Comparison of ENCODE assay signal across 25 mouse cellular contexts in the genomic region with DNA sequence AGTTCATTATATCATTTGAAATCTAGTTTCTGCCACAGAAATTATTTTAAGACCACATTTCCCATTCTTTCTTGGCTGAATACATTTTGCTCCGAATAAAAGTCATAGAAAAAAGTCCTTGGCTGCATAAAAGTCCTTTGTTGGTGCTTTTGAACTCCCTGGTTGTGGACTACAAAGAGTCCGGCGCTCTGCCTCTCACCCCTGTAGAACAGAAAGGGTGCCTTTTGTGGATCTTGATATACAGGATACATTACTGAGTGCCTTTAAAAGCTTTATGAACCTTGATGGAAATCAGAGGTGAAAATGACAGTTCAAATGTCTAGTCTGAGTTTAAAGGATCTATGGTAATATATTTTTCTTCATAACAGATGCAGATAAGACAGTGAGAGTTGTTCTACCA.
DNase-seq lines count a peak whose midpoint lies in the region; ATAC-seq and TF ChIP-seq lines count a peak whose summit lies in the region.
"Had no signal": no experiment of that assay in that cellular context is flagged by ENCODE, and none has a peak within 500 bp of the region (broad histone marks: within the 10 kb centered on the region; RNA-seq: fewer than 3 reads in every experiment).

No protein-coding gene starts in this region.

- H3K9me3 ChIP-seq in forebrain, embryonic 13.5 days (replicated peaks): no peaks in the 10 kb centered on the region
- no peaks in the 10 kb centered on the region for H3K9me3 ChIP-seq in forebrain, postnatal 0 days (ENCODE audit: low read length)
- H3K9me3 ChIP-seq in midbrain, embryonic 15.5 days: no peaks in the 10 kb centered on the region
- H3K9me3 ChIP-seq in midbrain, postnatal 0 days (ENCODE audit: low read length): no peaks in the 10 kb centered on the region
- H3K9me3 ChIP-seq: embryonic facial prominence, embryonic 13.5 days; embryonic facial prominence, embryonic 15.5 days; forebrain, embryonic 10.5 days; forebrain, embryonic 15.5 days; G1E had no signal

- no peak overlapping the region for H3K4me3 ChIP-seq in forebrain, embryonic 13.5 days
- H3K4me3 ChIP-seq in forebrain, postnatal 0 days (ENCODE audit: low read depth, low read length): no peak overlapping the region
- H3K4me3 ChIP-seq in midbrain, embryonic 15.5 days: no peak overlapping the region
- no peak overlapping the region for H3K4me3 ChIP-seq in midbrain, postnatal 0 days (ENCODE audit: low read depth, low read length)
- H3K4me3 ChIP-seq: embryonic facial prominence, embryonic 13.5 days; embryonic facial prominence, embryonic 15.5 days; erythroblast, embryonic 14.5 days; forebrain, embryonic 10.5 days; forebrain, embryonic 15.5 days had no signal

- no peak for DNase-seq in forebrain, postnatal 0 days
- DNase-seq in midbrain, postnatal 0 days (ENCODE audit: low spot score): no peak
- DNase-seq in brain, adult 2 months (ENCODE audit: low read depth, low spot score): peak; percentile 10
- no peak for DNase-seq in gastrocnemius, postnatal 36 days
- DNase-seq: adrenal gland, adult 2 months; adrenal gland, postnatal 10 days; adrenal gland, postnatal 25 days; B cell, adult 2 months; cerebellum, adult 11 months; cerebellum, adult 18-20 months; cerebellum, adult 8-10 months; cerebellum, adult 9-11 months; cerebellum, postnatal 14 days; cerebellum, postnatal 36 days; embryo, embryonic 11 days had no signal

- peak; percentile 51; the same call in 1 of the 2 replicates for ATAC-seq in forebrain, embryonic 13.5 days
- no peak for ATAC-seq in forebrain, postnatal 0 days
- 0 out of 2 replicates have a peak, but pooled peaks have one; percentile 54 for ATAC-seq in midbrain, embryonic 15.5 days (replicated peaks)
- no peak for ATAC-seq in midbrain, postnatal 0 days (ENCODE audit: low FRiP score)
- ATAC-seq: CD4-positive, CD25-positive, alpha-beta regulatory T cell, adult 4 months; forebrain, embryonic 15.5 days had no signal

- no peaks in the 10 kb centered on the region for H3K27me3 ChIP-seq in forebrain, embryonic 13.5 days
- H3K27me3 ChIP-seq in forebrain, postnatal 0 days (ENCODE audit: insufficient read depth, low read length): no peaks in the 10 kb centered on the region
- H3K27me3 ChIP-seq in midbrain, embryonic 15.5 days (replicated peaks): no peaks in the 10 kb centered on the region
- H3K27me3 ChIP-seq in midbrain, postnatal 0 days (ENCODE audit: insufficient read depth, low read length): no peaks in the 10 kb centered on the region
- H3K27me3 ChIP-seq: CH12.LX; embryonic facial prominence, embryonic 13.5 days; embryonic facial prominence, embryonic 15.5 days; forebrain, embryonic 15.5 days had no signal

- WGBS in forebrain, embryonic 13.5 days: 40% methylated on average over 3 of the region's 3 CpGs
- 51% methylated on average over 3 of the region's 3 CpGs for WGBS in forebrain, postnatal 0 days
- whole genome bisulfite sequencing in midbrain, embryonic 15.5 days: 42% methylated on average over 3 of the region's 3 CpGs
- WGBS in midbrain, postnatal 0 days: 42% methylated on average over 3 of the region's 3 CpGs

- no peak overlapping the region for H3K4me2 ChIP-seq in forebrain, embryonic 13.5 days
- H3K4me2 ChIP-seq in forebrain, postnatal 0 days (ENCODE audit: low read depth): no peak overlapping the region
- no peak overlapping the region for H3K4me2 ChIP-seq in midbrain, embryonic 15.5 days
- H3K4me2 ChIP-seq in midbrain, postnatal 0 days (ENCODE audit: low read depth, low read length, poor library complexity, severe bottlenecking): no peak overlapping the region
- H3K4me2 ChIP-seq: embryonic facial prominence, embryonic 13.5 days; embryonic facial prominence, embryonic 15.5 days; forebrain, embryonic 15.5 days had no signal

- H3K4me1 ChIP-seq in forebrain, embryonic 13.5 days: no peaks in the 10 kb centered on the region
- no peaks in the 10 kb centered on the region for H3K4me1 ChIP-seq in forebrain, postnatal 0 days (ENCODE audit: insufficient read depth)
- H3K4me1 ChIP-seq in midbrain, embryonic 15.5 days: no peaks in the 10 kb centered on the region
- no peaks in the 10 kb centered on the region for H3K4me1 ChIP-seq in midbrain, postnatal 0 days (ENCODE audit: insufficient read depth, low read length)
- H3K4me1 ChIP-seq: embryonic facial prominence, embryonic 13.5 days; embryonic facial prominence, embryonic 15.5 days; forebrain, embryonic 10.5 days; forebrain, embryonic 15.5 days had no signal

- H3K27ac ChIP-seq in forebrain, embryonic 13.5 days: no peak overlapping the region
- no peak overlapping the region for H3K27ac ChIP-seq in forebrain, postnatal 0 days (ENCODE audit: low read depth, low read length)
- H3K27ac ChIP-seq in midbrain, embryonic 15.5 days: no peak overlapping the region
- H3K27ac ChIP-seq in midbrain, postnatal 0 days (ENCODE audit: low read depth, low read length): no peak overlapping the region
- H3K27ac ChIP-seq: embryonic facial prominence, embryonic 13.5 days; embryonic facial prominence, embryonic 15.5 days; forebrain, embryonic 10.5 days; forebrain, embryonic 15.5 days had no signal

- intact Hi-C loops in gastrocnemius, postnatal 36 days (cut with DNase I): no loop called here

- TF ChIP-seq CTCF in forebrain, postnatal 0 days (IDR thresholded peaks at IDR 0.05; ENCODE audit: low read depth): no peak
- no peak for TF ChIP-seq CTCF in midbrain, postnatal 0 days (IDR thresholded peaks at IDR 0.05)

- no peak overlapping the region for H3K9ac ChIP-seq in forebrain, embryonic 13.5 days
- no peak overlapping the region for H3K9ac ChIP-seq in forebrain, postnatal 0 days
- H3K9ac ChIP-seq in midbrain, embryonic 15.5 days: no peak overlapping the region
- no peak overlapping the region for H3K9ac ChIP-seq in midbrain, postnatal 0 days (replicated peaks; ENCODE audit: low read length, poor library complexity, severe bottlenecking)
- H3K9ac ChIP-seq: embryonic facial prominence, embryonic 13.5 days; embryonic facial prominence, embryonic 15.5 days; forebrain, embryonic 15.5 days had no signal

- H3K36me3 ChIP-seq in forebrain, embryonic 13.5 days (ENCODE audit: poor library complexity, severe bottlenecking): no peaks in the 10 kb centered on the region
- H3K36me3 ChIP-seq in forebrain, postnatal 0 days (ENCODE audit: insufficient read depth): no peaks in the 10 kb centered on the region
- no peaks in the 10 kb centered on the region for H3K36me3 ChIP-seq in midbrain, embryonic 15.5 days (replicated peaks)
- no peaks in the 10 kb centered on the region for H3K36me3 ChIP-seq in midbrain, postnatal 0 days (ENCODE audit: insufficient read depth, low read length)
- H3K36me3 ChIP-seq: embryonic facial prominence, embryonic 13.5 days; embryonic facial prominence, embryonic 15.5 days; forebrain, embryonic 10.5 days; forebrain, embryonic 15.5 days; G1E had no signal

Comparison
In these comparisons a context has a peak if more than half of its experiments do, and no peak if none do; other contexts are left out.
1. ATAC-seq: peak in forebrain, embryonic 13.5 days (single experiment) and midbrain, embryonic 15.5 days (single experiment); none in forebrain, postnatal 0 days (single experiment) and midbrain, postnatal 0 days (single experiment).